8 mouse cellular contexts compared by ENCODE assay signal in genomic region chr5:74196307-74196618, GRCm38 (mm10). TPM values are rescaled to one million over a fixed set of nuclear protein-coding genes. Genes with fewer than 3 reads are reported as not detected.
DNase-seq lines count a peak whose midpoint lies in the region; ATAC-seq and TF ChIP-seq lines count a peak whose summit lies in the region.

No protein-coding gene starts in this region.

- peaks cover 33% of the 10 kb centered on the region for H3K4me1 ChIP-seq in E14TG2a.4 (replicated peaks; ENCODE audit: low read depth, low read length)
- peaks cover 58% of the 10 kb centered on the region for H3K4me1 ChIP-seq in limb, embryonic 11.5 days (ENCODE audit: control insufficient read depth, insufficient read depth, low read length)
- peaks cover 6% of the 10 kb centered on the region for H3K4me1 ChIP-seq in midbrain, postnatal 0 days (ENCODE audit: insufficient read depth, low read length)

- WGBS in limb, embryonic 11.5 days = under 1% methylated on average over 4 of the region's 4 CpGs
- 7% methylated on average over 4 of the region's 4 CpGs for WGBS in midbrain, postnatal 0 days

- DNase-seq in adrenal gland, postnatal 36 days = peak; percentile 68 to 75
- DNase-seq in heart, postnatal 4 days = peak; percentile 60
- peak; percentile 61 for DNase-seq in limb, embryonic 11.5 days (ENCODE audit: low spot score)
- DNase-seq in midbrain, postnatal 0 days (ENCODE audit: low spot score) = no peak
- no peak for DNase-seq in spleen, postnatal 10 days (ENCODE audit: low spot score in 2 of 2)
- no peak for DNase-seq in spleen, adult 12 weeks (ENCODE audit: low spot score)
- no peak for DNase-seq in gastrocnemius, adult 8-10 months (ENCODE audit: low spot score in 2 of 2)

- peaks cover 16% of the 10 kb centered on the region for H3K27me3 ChIP-seq in E14TG2a.4 (ENCODE audit: insufficient read depth, low read length)
- H3K27me3 ChIP-seq in limb, embryonic 11.5 days (ENCODE audit: control insufficient read depth, insufficient read depth, low read length) = no peaks in the 10 kb centered on the region
- no peaks in the 10 kb centered on the region for H3K27me3 ChIP-seq in midbrain, postnatal 0 days (ENCODE audit: insufficient read depth, low read length)

- H3K9me3 ChIP-seq in E14TG2a.4 (ENCODE audit: low read length) = no peaks in the 10 kb centered on the region
- no peaks in the 10 kb centered on the region for H3K9me3 ChIP-seq in limb, embryonic 11.5 days (ENCODE audit: control insufficient read depth, low read length)
- H3K9me3 ChIP-seq in midbrain, postnatal 0 days (ENCODE audit: low read length) = no peaks in the 10 kb centered on the region

- H3K9ac ChIP-seq in limb, embryonic 11.5 days (ENCODE audit: low read length) = peak overlapping the region; percentile 94
- no peak overlapping the region for H3K9ac ChIP-seq in midbrain, postnatal 0 days (replicated peaks; ENCODE audit: low read length, poor library complexity, severe bottlenecking)

- H3K4me3 ChIP-seq in E14TG2a.4 (replicated peaks; ENCODE audit: low read length) = no peak overlapping the region
- H3K4me3 ChIP-seq in limb, embryonic 11.5 days (ENCODE audit: low read depth, low read length) = peak overlapping the region; percentile 87
- H3K4me3 ChIP-seq in midbrain, postnatal 0 days (ENCODE audit: low read depth, low read length) = peak overlapping the region; percentile 80; the same call in 1 of the 2 replicates

- 0 out of 2 replicates have a peak, but pooled peaks have one; percentile 3 for TF ChIP-seq CTCF in E14TG2a.4 (conservative IDR thresholded peaks at IDR 0.05; ENCODE audit: low read length)
- TF ChIP-seq CTCF in midbrain, postnatal 0 days (IDR thresholded peaks at IDR 0.05) = no peak

- H3K4me2 ChIP-seq in limb, embryonic 11.5 days (ENCODE audit: low read depth, severe bottlenecking) = peak overlapping the region; percentile 92
- peak overlapping the region; percentile 93 for H3K4me2 ChIP-seq in midbrain, postnatal 0 days (ENCODE audit: low read depth, low read length, poor library complexity, severe bottlenecking)

- ATAC-seq in limb, embryonic 11.5 days (ENCODE audit: insufficient number of reproducible peaks, low FRiP score, low TSS enrichment, low read depth) = no peak
- ATAC-seq in midbrain, postnatal 0 days (ENCODE audit: low FRiP score) = no peak

- H3K36me3 ChIP-seq in E14TG2a.4 (ENCODE audit: insufficient read depth, low read length) = peaks cover 32% of the 10 kb centered on the region
- H3K36me3 ChIP-seq in limb, embryonic 11.5 days (ENCODE audit: control insufficient read depth, insufficient read depth, low read length) = peaks cover 12% of the 10 kb centered on the region
- H3K36me3 ChIP-seq in midbrain, postnatal 0 days (ENCODE audit: insufficient read depth, low read length) = no peaks in the 10 kb centered on the region

- H3K27ac ChIP-seq in limb, embryonic 11.5 days (replicated peaks; ENCODE audit: low read depth, low read length) = peak overlapping the region; percentile 76
- no peak overlapping the region for H3K27ac ChIP-seq in midbrain, postnatal 0 days (ENCODE audit: low read depth, low read length)

RNA-seq across cellular contexts. Expression of gene Rasl11b, which starts 1.2 kb away (rescaled TPM):
- total RNA-seq in adrenal gland, postnatal 36 days (2021) = 10 to 100 TPM; 18.1 to 24.3 TPM
- 10 to 100 TPM; 71.9 to 73.4 TPM for total RNA-seq in heart, postnatal 4 days (2021)
- polyA plus RNA-seq in limb, embryonic 11.5 days (2014; fragmentation: Nextera tagmentation; extraction: Ambion mirVana) = 112 and 118 TPM in 2 replicates
- 2.6 TPM in 2 replicates for total RNA-seq in midbrain, postnatal 0 days (2014; rRNA removed)
- 9.2 and 10.6 TPM in 2 replicates for polyA plus RNA-seq in midbrain, postnatal 0 days (2015; fragmentation: Nextera tagmentation; extraction: Ambion mirVana)
- 10 to 100 TPM in 1 of 4 experiments, 1 to 10 TPM in 3; 1.4 to 10.6 (median 2.7) TPM for total RNA-seq in gastrocnemius, adult 8-10 months (2022)

Comparison
In these comparisons a context has a peak if more than half of its experiments do, and no peak if none do; other contexts are left out.
1. DNase-seq: peak in adrenal gland, postnatal 36 days (2 of 2), heart, postnatal 4 days (single experiment) and limb, embryonic 11.5 days (single experiment); none in midbrain, postnatal 0 days (single experiment), spleen, postnatal 10 days (0 of 2), spleen, adult 12 weeks (single experiment) and gastrocnemius, adult 8-10 months (0 of 2).